Mouse (Mus musculus): ENCODE results near the gene Grk2.

Grk2 gene

GRCm38 (mm10) chr19:4306190-4306577, at the start of gene Grk2:
TSS of gene Grk2 (minus strand) at chr19:4306222.
- DNase-seq (ENCODE audit: low spot score in 2 of 2), result peak; percentile 82 to 89

GRCm38 (mm10) chr19:4349455-4349854, 43.4 kb upstream of the Grk2 start:
- DNase-seq (ENCODE audit: low spot score in 2 of 2), result no peak

DNA sequence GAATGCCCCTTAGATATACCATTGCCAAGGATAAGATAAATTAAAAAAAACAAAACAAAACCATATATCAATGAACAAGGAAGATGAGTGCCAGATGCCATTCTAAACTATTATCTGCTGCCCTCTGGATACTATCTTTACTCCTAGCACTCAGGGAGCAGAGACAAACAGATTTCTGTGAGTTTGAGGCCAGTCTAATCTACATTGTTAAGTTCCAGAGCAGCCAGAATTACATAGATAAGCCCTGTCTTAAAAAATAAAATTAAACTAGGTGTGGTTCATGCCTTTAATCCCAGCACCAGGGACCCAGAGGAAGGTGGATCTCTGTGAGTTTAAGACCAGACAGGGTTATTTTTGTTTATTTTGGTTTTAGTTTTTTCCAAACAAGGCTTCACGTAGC, 40.5 kb upstream of the Grk2 start:
- DNase-seq (ENCODE audit: low spot score in 2 of 2), result no peak

DNA sequence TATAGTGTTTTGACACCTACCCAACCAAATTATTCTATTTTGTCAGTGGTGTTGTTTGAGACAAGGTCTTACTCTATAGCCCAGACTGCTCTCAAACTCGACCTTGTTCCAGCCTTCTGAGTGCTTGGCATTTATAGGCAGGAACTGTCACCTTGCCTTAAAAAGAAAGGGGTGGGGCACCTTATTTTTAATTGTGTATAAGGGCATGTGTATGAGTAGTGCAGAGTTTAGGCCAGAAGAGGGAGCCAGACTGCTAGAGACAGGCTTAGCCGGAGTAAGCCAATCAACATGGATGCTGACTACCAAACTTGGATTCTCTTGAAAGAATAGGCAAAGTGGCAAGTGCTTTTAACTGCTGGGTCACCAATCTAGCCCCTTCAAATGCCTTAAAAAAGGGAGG, 32.1 kb upstream of the Grk2 start:
- DNase-seq (ENCODE audit: low spot score in 2 of 2), result peak in 1 of 2 experiments; percentile 56

DNA sequence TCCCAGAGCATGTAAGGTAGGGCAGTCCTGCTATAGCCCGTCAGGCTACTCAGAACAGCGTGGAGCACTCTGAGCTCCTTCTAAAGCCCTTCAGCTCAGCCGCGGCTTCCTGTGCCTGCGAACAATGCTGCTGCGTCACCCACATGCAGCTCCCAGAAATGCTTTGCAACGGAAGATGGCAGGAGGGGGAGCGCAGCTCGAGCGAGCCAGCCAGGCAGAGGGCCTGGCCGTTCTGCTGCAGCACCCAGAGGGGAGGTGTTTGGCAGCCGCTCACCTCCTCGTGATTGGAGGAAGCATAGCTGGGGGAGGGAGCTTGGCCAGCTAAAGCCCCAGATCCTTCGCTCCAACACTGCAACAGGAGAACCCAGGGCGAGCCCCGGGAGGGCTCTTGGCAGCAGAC, 27.8 kb upstream of the Grk2 start:
- peak; percentile 74 to 77 for DNase-seq (ENCODE audit: low spot score in 2 of 2)

DNA sequence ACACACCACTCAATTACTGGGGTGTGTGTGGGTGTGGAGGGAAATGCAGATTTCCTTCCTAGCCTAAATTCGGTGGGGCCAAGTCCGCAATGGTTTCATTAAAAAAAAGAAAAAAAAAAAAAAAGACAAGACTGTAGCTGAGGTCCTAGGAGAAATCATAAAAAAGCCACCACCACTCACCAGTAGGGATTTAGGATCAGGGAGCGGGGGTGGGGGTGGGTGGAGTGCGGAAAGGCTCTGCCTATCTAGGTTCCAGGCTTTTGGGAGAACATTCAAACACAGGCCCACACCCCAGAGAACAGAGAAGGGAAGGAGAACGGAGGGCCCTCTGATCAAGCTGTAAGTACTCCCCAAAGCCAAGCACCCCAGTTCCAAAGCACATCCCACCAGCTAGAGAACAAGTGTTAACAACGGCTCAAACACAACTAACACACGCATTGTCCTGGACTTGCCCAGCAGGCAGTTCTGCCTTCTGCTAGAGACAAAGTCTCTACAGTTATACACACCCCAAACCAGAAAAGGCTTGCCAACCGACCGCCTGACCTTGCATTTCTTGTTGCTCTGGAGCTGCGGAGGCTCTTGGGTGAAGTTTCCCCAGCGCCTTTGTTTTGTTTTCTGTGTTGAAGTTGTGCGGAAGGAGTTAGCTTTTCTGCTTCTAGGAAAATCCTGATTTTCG, 27.2 kb upstream of the Grk2 start:
- DNase-seq (ENCODE audit: low spot score in 2 of 2), result no peak

- DNase-seq (ENCODE audit: low spot score in 2 of 2), result peak; percentile 27
Observed at GRCm38 (mm10) chr19:4332653-4333052, 26.6 kb upstream of the Grk2 start.

DNA sequence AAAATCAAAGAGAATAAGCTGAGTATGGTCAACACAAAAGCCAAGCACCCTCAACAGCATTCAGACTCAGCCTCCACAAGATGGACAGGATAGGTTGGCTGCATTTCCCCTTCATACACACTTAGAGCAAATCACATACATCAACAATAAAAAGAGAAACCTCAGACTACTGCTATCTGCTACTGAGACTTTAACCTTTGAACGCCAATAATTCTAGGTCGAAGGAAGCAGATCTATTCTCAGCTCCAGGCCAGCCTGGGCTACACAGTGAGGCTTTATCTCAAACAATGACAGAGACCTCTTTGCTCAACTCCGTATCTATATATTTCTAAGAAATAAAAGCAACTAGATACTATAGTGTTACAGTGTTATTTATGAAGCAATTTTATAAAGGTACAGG, 25.3 kb upstream of the Grk2 start:
- no peak for DNase-seq (ENCODE audit: low spot score in 2 of 2)

- no peak for DNase-seq (ENCODE audit: low spot score in 2 of 2)
Observed at GRCm38 (mm10) chr19:4330603-4331002, 24.6 kb upstream of the Grk2 start.

DNA sequence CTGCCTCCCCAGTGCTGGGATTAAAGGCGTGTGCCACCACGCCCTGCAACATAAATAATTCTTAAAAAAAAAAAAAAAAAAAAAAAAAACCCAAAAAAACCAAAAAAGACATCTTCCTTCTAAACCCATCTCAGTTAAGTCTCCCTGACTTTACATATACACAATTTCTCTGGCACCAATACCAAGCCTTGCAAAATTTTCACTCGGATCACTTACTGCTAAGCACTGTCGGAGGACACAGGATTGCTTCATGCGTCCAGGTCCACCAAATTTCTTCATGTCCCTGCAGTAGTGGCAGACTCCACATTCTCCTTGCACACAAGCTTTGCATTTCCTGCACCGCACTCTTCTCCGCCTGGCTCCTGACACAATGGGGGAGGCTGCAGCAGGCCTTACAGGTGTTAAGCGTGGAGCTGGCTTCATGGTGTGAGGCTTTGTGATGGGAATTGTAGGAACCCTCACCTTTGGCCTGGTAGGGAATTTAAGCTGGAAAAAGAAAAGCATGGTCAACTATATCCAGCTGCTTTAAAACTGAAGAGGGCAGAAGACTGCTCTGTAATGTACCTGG, 22.8 kb upstream of the Grk2 start:
- no peak for DNase-seq (ENCODE audit: low spot score in 2 of 2)

GRCm38 (mm10) chr19:4326881-4327280, 20.9 kb upstream of the Grk2 start:
- DNase-seq (ENCODE audit: low spot score in 2 of 2), result no peak

DNA sequence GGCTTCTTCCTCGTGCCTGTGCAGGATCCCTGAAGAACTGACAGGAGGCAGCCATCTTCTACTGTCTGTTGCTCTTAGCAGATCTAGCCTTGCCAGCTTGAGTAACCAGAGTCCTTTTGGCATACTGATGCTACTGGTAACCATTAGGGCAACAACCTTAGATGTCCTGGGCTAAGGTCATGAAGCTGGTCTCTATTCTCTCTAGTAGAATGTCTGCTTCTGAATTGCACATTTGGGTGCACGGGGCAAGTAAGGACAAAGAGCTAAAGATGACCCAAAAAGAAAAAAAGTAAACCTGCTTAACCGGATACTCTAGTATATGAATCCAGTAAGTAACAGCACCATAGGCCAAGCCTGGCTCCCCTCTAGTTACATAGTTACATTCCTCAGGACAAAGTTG, 20.1 kb upstream of the Grk2 start:
- DNase-seq (ENCODE audit: low spot score in 2 of 2), result no peak

DNA sequence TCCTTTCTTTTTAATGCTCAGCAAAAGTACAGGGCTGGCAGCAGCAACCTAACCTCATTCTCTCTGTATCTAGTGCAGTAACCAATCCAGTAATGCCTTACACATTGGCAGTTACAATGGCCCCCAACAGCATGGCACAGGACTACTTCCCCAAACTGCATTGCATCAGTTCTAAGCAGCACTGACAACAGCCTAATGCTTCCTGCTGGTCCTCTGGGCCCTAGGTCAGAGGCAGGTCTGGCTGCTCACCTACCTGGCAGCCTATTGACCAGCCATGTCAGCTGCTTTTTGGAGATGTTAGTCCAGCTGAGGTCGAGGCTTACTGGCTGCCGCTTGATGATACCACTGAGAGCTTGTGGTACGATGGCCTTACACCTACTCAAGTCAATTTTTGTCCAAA, 16.1 kb upstream of the Grk2 start:
- DNase-seq (ENCODE audit: low spot score in 2 of 2), result no peak

DNA sequence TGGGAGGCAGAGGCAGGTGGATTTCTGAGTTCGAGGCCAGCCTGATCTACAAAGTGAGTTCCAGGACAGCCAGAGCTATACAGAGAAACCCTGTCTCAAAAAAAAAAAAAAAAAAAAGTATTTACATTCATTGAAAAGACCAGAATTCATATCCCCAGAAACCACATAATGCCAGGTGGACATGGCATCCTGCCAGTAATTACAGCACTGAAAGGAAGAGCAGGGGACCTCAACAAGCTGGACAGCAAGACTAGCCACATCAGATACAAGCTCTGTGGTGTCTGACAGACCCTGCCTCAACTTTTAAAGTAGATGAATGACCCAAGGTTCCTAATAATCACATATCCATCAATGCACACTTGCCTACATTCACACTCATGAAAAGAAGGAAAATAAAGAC, 15.6 kb upstream of the Grk2 start:
- no peak for DNase-seq (ENCODE audit: low spot score in 2 of 2)

DNA sequence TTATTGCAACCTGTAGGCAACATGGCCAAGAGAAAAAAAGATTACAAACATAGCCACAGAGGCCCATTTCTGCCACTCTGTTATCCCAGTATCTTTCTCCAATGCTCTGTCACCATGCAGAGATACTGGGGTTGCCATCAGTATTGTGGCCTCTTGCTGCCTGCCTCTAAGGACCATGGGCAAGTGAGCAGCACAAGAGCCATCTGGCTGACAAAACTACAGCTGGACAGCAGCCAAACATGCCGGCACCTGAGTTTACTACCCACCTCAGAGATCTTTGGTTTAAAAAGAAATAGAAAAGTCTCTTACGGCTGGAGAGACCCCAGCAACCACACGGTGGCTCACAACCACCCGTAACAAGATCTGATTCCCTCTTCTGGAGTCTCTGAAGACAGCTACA, 13.2 kb upstream of the Grk2 start:
- no peak for DNase-seq (ENCODE audit: low spot score in 2 of 2)

DNA sequence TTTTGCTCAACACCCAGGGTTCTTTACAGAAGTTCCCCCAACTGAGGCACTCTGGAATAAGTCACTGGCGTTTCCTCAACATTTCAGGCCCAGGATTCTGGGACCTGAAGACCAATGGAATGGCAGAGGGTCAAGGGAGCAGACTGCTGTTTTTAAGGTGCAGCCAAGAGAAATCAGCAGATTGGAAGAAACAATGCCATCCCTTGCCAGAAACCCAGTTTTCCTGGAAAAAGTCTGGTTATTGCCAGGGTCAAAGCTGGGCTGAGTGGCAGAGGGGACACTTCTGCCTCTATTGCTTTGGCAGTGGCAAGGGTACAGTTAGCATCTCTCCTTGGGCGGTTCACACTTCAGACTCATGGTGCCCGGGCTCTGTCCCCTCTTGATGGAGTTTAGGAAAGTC, 11.2 kb upstream of the Grk2 start:
- no peak for DNase-seq (ENCODE audit: low spot score in 2 of 2)

DNA sequence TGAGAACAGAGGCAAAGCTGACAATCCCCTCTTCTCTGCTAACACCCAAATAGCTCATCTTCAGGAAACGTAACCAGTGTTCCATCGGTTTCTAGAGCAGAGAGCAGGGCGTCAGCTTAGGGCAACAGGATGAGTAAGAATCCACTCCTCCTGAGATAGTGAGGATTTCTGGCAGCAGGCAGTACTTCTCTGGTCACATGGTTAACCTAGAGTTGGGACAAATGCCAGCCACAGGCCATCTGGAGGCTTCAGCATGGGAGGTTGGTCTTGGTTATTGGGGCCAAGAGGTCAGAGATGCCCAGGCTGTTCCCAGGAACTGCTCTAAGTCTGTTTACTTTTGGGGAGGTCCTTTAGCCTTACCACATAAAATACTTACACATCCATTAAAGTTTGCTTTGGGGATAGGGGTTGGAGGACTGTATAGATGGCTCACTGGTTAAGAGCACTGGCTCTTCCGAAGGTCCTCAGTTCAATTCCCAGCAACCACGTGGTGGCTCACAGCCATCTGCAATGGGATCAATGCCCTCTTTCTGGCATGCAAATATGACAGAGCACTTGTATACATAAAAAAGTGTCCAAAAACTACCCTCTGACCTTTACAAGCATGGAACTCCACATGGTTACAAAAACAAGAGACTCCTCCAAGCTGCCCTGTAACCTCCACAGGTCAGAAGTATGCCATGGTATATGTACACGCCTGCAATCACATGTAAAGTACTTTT, 9.4 kb upstream of the Grk2 start:
- DNase-seq (ENCODE audit: low spot score in 2 of 2), result no peak

GRCm38 (mm10) chr19:4309776-4310185, 3.8 kb upstream of the Grk2 start:
- no peak for DNase-seq (ENCODE audit: low spot score in 2 of 2)

DNA sequence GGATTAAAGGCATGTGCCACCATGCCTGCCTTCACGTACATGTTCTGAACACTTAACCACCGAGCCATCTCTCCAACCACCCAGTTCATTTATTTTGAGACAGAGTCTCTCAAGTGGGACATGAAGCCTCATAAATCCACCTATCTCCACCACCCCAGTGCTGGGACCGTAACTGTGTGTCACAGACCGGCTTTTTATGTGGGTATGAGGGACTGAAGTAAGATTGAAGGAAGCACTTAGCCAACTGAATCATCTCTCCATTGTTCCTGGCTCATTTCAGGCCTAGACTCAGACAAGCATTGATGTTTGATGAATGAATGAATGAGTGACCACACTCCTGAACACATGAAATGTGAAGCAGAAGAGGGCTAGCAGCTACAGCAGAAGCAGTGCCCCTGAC, 3.3 kb upstream of the Grk2 start:
- no peak for DNase-seq (ENCODE audit: low spot score in 2 of 2)

DNA sequence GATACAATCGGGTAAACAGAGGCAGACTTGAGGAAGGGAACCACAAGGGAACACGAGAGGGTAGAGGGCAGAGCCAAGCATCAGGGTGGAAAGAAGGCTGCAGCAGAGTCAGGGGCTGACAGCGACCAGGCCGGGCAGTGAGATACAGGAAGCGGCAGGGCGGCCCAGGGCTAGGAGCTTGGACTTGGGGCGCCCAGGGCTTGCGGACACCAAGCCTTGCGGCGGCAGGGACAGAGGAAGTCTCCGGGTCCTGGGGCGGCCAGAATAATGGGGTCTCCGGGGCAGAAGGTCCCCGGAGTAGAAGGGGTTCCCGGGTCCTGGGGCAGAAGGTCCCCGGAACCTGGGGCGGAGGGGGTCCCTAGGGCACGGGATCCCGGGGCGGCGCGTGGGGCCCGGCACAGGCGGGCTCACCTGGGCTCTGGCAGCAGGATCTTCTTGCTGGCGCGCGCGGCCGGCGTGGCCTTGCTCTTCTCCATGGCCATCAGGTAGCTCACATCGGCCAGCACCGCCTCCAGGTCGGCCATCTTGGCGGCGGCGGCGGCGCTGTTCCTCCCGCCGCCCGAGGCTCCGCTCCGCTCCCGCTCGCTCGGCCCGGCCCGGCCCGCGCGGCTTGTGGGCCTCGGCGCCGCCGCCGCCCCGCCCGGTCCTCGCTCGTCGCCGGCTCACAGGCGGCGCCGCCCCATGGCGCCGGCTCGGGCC, 382 bp downstream of the Grk2 start:
- DNase-seq (ENCODE audit: low spot score in 2 of 2), result peak in 1 of 2 experiments; percentile 42

DNA sequence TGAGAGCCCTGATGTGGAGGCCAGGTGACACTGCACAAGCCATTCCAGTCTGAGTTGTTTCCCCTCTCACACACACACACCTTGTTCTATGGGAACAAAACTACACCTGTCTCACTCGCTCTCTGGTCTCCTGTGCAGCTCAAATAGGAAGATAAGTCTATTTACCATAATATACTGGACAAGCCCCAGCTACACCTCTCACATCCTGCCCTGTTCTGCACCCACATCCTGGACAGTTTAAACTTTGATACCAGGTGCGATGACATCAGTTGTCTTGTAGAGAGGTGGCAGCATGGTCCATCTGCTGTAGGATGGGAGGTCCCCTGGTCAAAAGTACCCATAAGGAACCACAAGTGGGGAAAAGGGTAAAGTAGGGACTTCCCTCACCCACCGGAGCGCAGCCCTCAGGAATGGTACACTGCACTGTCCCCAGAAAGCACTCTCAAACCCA, 1.1 kb downstream of the Grk2 start:
- DNase-seq (ENCODE audit: low spot score in 2 of 2), result no peak

GRCm38 (mm10) chr19:4304251-4304821, 1.7 kb downstream of the Grk2 start:
- DNase-seq (ENCODE audit: low spot score in 2 of 2), result peak in 1 of 2 experiments; percentile 61
